Mouse (Mus musculus) liver, postnatal 0 days (tissue): Measurements from ENCODE around the gene Rnf168.

Experiments
- CTCF ChIP-seq: sonication (generic); IDR thresholded peaks from 2 replicates; pipeline ENCODE4 v1.5.1; 2016; ENCODE audit warnings: antibody characterized with exemption, low read depth
- EP300 ChIP-seq: IDR thresholded peaks from 2 replicates; pipeline ENCODE4 v1.6.1; 2016; ENCODE audit warnings: antibody characterized with exemption, low read depth, mild to moderate bottlenecking

- TF ChIP-seq CTCF, result no peak
- TF ChIP-seq EP300, result no peak
Observed at GRCm38 (mm10) chr16:32291821-32292220, 14.6 kb downstream of the Rnf168 start.
